Mouse (Mus musculus) liver, embryonic 14.5 days (tissue): Measurements from ENCODE around the gene 1700122O11Rik. TPM values are rescaled to one million over a fixed set of nuclear protein-coding genes. Genes with fewer than 3 reads are reported as not detected.

ENCODE experiments used
- ATAC-seq: fragments of 200-750 bp; cut with Nextera tagmentation; 2 replicates; pipeline ENCODE4 v1.8.0; 2017; ENCODE audit warnings: moderate number of reproducible peaks, mild to moderate bottlenecking, moderate library complexity; ENCODE audit not compliant: insufficient read depth
- DNase-seq, 3 experiments: peaks; one replicate each; pipeline ENCODE4 v3.0.0-alpha.2; 2012 to 2013; ENCODE audit warnings: low read depth in 3 of 3, low spot score in 3 of 3
- H3K27ac ChIP-seq: fragments of 300-500 bp; sonication (generic); 2 replicates; pipeline ENCODE4 v1.5.1; 2014; ENCODE audit warnings: moderate library complexity, mild to moderate bottlenecking, control low read depth, inconsistent platforms
- H3K27me3 ChIP-seq: fragments of 300-500 bp; sonication (generic); 2 replicates; pipeline ENCODE4 v1.6.1; 2014; ENCODE audit warnings: mild to moderate bottlenecking, low read length, moderate library complexity; ENCODE audit not compliant: control insufficient read depth, insufficient read depth
- H3K36me3 ChIP-seq: fragments of 300-500 bp; sonication (generic); replicated peaks from 2 replicates; pipeline ENCODE4 v1.6.1; 2014; ENCODE audit warnings: low read depth; ENCODE audit not compliant: control insufficient read depth, insufficient read depth
- H3K4me1 ChIP-seq, 2 experiments: fragments of 200-500 bp in 1 of 2; fragments of 300-500 bp in 1 of 2; sonication (generic) in 1 of 2; replicated peaks; 2 replicates each; pipeline ENCODE4 v1.6.1; 2012 to 2014; ENCODE audit warnings: antibody characterized with exemption in 1 of 2, inconsistent platforms in 1 of 2, low read length in 1 of 2; ENCODE audit not compliant: control insufficient read depth in 2 of 2, insufficient read depth in 2 of 2
- H3K4me2 ChIP-seq: fragments of 300-500 bp; sonication (generic); 2 replicates; pipeline ENCODE4 v1.6.1; 2014; ENCODE audit warnings: low read depth, mild to moderate bottlenecking, control low read depth, moderate library complexity
- H3K4me3 ChIP-seq, 2 experiments: fragments of 200-500 bp in 1 of 2; fragments of 300-500 bp in 1 of 2; sonication (generic) in 1 of 2; 2 replicates each; pipeline ENCODE4 v1.5.1; 2012 to 2014; ENCODE audit warnings: low read depth in 2 of 2, low read length in 2 of 2, mild to moderate bottlenecking in 2 of 2, control low read depth in 1 of 2, inconsistent platforms in 1 of 2, moderate library complexity in 1 of 2; ENCODE audit not compliant: insufficient read depth in 1 of 2
- H3K9ac ChIP-seq: fragments of 300-500 bp; sonication (generic); replicated peaks from 2 replicates; pipeline ENCODE4 v1.6.1; 2014; ENCODE audit warnings: mild to moderate bottlenecking, control low read depth, moderate library complexity
- H3K9me3 ChIP-seq: fragments of 300-500 bp; sonication (generic); 2 replicates; pipeline ENCODE4 v1.6.1; 2016; ENCODE audit warnings: low read length, mixed read lengths; ENCODE audit not compliant: control insufficient read depth
- CTCF ChIP-seq: IDR thresholded peaks from 2 replicates; pipeline ENCODE4 v1.5.1; 2016; ENCODE audit warnings: antibody characterized with exemption, low read depth, control low read depth
- EP300 ChIP-seq: IDR thresholded peaks from 2 replicates; pipeline ENCODE4 v1.6.1; 2016; ENCODE audit warnings: antibody characterized with exemption, low read depth
- WGBS: fragments of 180-500 bp; shearing (Covaris S2); extraction: QIAGEN DNeasy Blood & Tissue Kit; methylation state at CpG from one replicate; pipeline ENCODE4 v1.1.7; 2014; ENCODE audit not compliant: insufficient replicate concordance; 5-methylcytosine and 5-hydroxymethylcytosine counted together
- polyA plus RNA-seq, 2 experiments: library from polyadenylated mRNA; depleted of rRNA in 1 of 2; stranded (reverse) in 1 of 2; unstranded in 1 of 2; fragments of >200 nt; fragmentation: Nextera tagmentation in 1 of 2; extraction: Ambion mirVana in 1 of 2; gene quantifications; 2 replicates each; pipeline versions ENCODE4 v1.2.1 to v1.2.3; 2012 to 2014

1700122O11Rik gene
- polyA plus RNA-seq, 2 experiments: not detected

DNA sequence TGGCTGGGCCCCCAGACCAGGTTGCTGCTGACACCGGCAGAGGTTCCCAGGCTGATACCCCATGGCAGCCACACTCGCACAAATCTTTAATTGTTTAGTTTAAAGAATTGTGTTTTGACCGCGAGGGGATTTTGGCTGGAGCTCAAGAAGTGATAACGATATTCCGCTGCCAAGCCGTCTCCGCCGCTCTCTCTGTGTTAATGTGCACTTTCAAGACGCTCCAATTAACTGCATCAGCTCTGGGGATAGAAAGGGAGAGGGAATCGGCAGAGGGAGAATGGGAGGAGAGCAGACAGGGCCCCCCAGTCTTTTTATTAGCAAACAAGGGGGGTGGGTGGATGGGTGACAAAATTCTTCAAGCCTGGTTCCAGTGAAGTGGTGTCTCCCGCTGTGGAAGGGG, 8.9 kb downstream of the 1700122O11Rik start:
- Histone ChIP-seq H3K9ac (no peak overlapping the region), H3K4me1 (peaks cover 0 to 5% of the 10 kb centered on the region in 2 experiments; a peak in 2 of 4 replicates), H3K9me3 (no peaks in the 10 kb centered on the region), H3K27me3 (peaks cover 17% of the 10 kb centered on the region), H3K4me3 (no peak overlapping the region), H3K4me2 (no peak overlapping the region), H3K27ac (no peak overlapping the region), H3K36me3 (no peaks in the 10 kb centered on the region)
- ATAC-seq (no peak), DNase-seq (no peak)
- 52% methylated on average over 12 of the region's 12 CpGs for WGBS
- TF ChIP-seq CTCF: no peak
- no peak for TF ChIP-seq EP300

- DNase-seq: no peak
These were observed 9.8 kb downstream of the 1700122O11Rik start for GRCm38 (mm10) chr17:48028250-48028649.

DNA sequence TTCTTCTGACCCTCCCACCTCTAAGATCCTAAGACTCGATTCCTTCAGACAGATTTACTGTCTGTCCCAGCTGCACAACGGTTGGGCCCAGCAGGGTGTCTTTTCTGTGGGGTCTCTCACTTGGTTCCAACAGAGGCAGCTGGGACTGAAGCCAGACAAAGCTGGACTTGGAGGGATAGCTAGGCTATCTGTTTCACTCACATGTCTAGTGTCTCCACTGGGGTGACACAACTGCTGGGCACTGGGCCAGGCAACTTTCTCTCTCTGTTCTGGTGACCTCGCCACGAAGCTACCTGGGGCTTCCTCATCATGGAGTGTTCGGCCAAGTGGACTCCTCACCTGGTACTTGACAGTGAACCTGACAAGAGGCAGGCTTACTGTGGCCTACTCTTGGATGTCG, 10.4 kb downstream of the 1700122O11Rik start:
- ATAC-seq: no peak
- H3K27me3 ChIP-seq: peaks cover 17% of the 10 kb centered on the region
- H3K36me3 ChIP-seq: no peaks in the 10 kb centered on the region
- H3K27ac ChIP-seq: no peak overlapping the region
- DNase-seq: no peak
- no peak overlapping the region for H3K9ac ChIP-seq
- H3K4me2 ChIP-seq: no peak overlapping the region
- H3K4me1 ChIP-seq: peaks cover 0 to 9% of the 10 kb centered on the region in 2 experiments; a peak in 2 of 4 replicates
- no peak for TF ChIP-seq CTCF
- no peak for TF ChIP-seq EP300
- 65% methylated on average over 6 of the region's 6 CpGs for WGBS
- H3K9me3 ChIP-seq: no peaks in the 10 kb centered on the region
- no peak overlapping the region for H3K4me3 ChIP-seq

More at GRCm38 (mm10) chr17:48028250-48028649, 9.8 kb downstream of the 1700122O11Rik start:
- WGBS: 63% methylated on average over 5 of the region's 5 CpGs
- Histone ChIP-seq H3K27me3 (peaks cover 17% of the 10 kb centered on the region), H3K9me3 (no peaks in the 10 kb centered on the region), H3K27ac (no peak overlapping the region), H3K4me1 (peaks cover 0 to 9% of the 10 kb centered on the region in 2 experiments; a peak in 2 of 4 replicates), H3K36me3 (no peaks in the 10 kb centered on the region), H3K9ac (no peak overlapping the region), H3K4me2 (no peak overlapping the region), H3K4me3 (no peak overlapping the region)
- no peak for TF ChIP-seq EP300
- no peak for ATAC-seq

DNA sequence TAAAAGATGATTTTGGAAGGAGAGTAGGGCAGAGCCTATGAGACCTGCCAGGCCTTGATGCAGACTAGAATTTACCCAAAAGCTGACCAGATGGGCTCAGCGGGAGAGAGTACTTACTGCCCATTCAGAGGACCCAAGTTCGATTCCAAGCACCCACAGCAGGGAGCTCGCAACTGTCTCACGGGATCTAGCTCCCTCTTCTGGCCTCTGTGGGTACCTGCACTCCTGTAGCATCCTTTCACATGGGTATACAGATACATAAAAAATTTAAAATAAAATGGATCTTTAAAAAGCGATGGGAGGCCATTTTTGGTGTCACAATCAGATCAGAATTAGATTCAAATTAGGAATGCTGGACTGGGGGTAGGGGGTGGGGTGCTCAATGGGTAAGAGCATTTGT, 11.1 kb downstream of the 1700122O11Rik start:
- ATAC-seq (no peak), DNase-seq (no peak)
- H3K9me3 ChIP-seq: no peaks in the 10 kb centered on the region
- H3K4me1 ChIP-seq: peaks cover 0 to 9% of the 10 kb centered on the region in 2 experiments; a peak in 2 of 4 replicates
- no peaks in the 10 kb centered on the region for H3K36me3 ChIP-seq
- H3K27me3 ChIP-seq: peaks cover 16% of the 10 kb centered on the region
- H3K9ac ChIP-seq: no peak overlapping the region
- no peak overlapping the region for H3K4me3 ChIP-seq
- TF ChIP-seq EP300 (no peak), CTCF (peak; percentile 35; the same call in 1 of the 2 replicates)
- H3K27ac ChIP-seq: no peak overlapping the region
- no peak overlapping the region for H3K4me2 ChIP-seq
- 70% methylated on average over 5 of the region's 5 CpGs for WGBS

DNA sequence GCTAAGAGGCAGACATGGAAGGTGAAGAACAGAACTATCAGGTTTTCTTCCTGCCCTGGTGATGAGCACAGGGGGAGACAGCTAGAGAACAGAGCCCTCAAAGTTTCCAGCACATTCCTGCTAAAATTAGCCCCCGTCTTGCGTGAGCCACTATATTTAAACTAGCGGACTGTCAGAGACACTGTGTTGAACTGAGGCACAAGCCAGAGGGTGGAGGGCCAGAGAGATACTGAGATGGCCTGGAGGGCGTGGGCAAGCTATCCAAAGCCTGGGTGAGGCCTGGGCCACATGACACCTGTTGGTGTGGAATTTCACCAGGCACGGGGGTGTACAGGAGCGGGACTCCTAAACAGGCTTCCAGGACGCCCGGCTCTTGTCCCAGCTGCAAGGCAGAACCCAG, 14.0 kb downstream of the 1700122O11Rik start:
- TF ChIP-seq CTCF: no peak
- no peak for TF ChIP-seq EP300
- H3K27ac ChIP-seq: no peak overlapping the region
- no peaks in the 10 kb centered on the region for H3K9me3 ChIP-seq
- peaks cover 0 to 8% of the 10 kb centered on the region in 2 experiments; a peak in 2 of 4 replicates for H3K4me1 ChIP-seq
- no peaks in the 10 kb centered on the region for H3K36me3 ChIP-seq
- H3K9ac ChIP-seq: no peak overlapping the region
- no peak for ATAC-seq
- no peak overlapping the region for H3K4me3 ChIP-seq
- H3K4me2 ChIP-seq: no peak overlapping the region
- 64% methylated on average over 8 of the region's 8 CpGs for WGBS
- no peak for DNase-seq
- no peaks in the 10 kb centered on the region for H3K27me3 ChIP-seq
